Mouse (Mus musculus) CH12.LX (cell line): ENCODE measurements at regions not wholly inside any gene's neighbourhood (a gene's known extent, or its start where the extent isn't known, plus 50 kb on each side); places are given as distances from the start of the nearest gene placed in this dataset.

Experiments
- DNase-seq: peaks from one replicate; pipeline ENCODE4 v3.0.0-alpha.2; 2013; ENCODE audit errors: extremely low read depth
- H3K27ac ChIP-seq: 2 replicates; pipeline ENCODE4 v1.5.1; 2012; ENCODE audit warnings: low read depth, mild to moderate bottlenecking, control low read depth, moderate library complexity; ENCODE audit not compliant: insufficient read depth
- H3K27me3 ChIP-seq: replicated peaks from 2 replicates; pipeline ENCODE3; 2012; ENCODE audit warnings: inconsistent platforms
- H3K36me3 ChIP-seq, 2 experiments: replicated peaks in 1 of 2; 2 replicates each; pipeline versions ENCODE3 to v1.6.1; 2012; ENCODE audit warnings: inconsistent platforms in 1 of 2, low read length in 1 of 2, mild to moderate bottlenecking in 1 of 2, mixed read lengths in 1 of 2, moderate library complexity in 1 of 2; ENCODE audit not compliant: control insufficient read depth in 1 of 2, insufficient read depth in 1 of 2
- H3K4me1 ChIP-seq, 2 experiments: 2 replicates each; pipeline ENCODE4 v1.6.1; 2012; ENCODE audit warnings: inconsistent platforms in 1 of 2, moderate library complexity in 1 of 2; ENCODE audit not compliant: insufficient read depth in 2 of 2, control insufficient read depth in 1 of 2
- H3K4me2 ChIP-seq: 2 replicates; pipeline ENCODE4 v1.6.1; 2012; ENCODE audit warnings: low read depth, mild to moderate bottlenecking, control low read depth; ENCODE audit not compliant: poor library complexity, insufficient read depth, severe bottlenecking
- H3K4me3 ChIP-seq, 3 experiments: fragments of 150-350 bp in 1 of 3; sonication (generic) in 1 of 3; replicated peaks in 1 of 3; 2 replicates each; pipeline versions ENCODE3 to v1.5.1; 2011 to 2012; ENCODE audit warnings: low read depth in 2 of 3, low read length in 2 of 3, mild to moderate bottlenecking in 2 of 3, moderate library complexity in 2 of 3, control low read depth in 1 of 3, improper control_type of control experiment in 1 of 3, inconsistent platforms in 1 of 3, mixed read lengths in 1 of 3; ENCODE audit not compliant: poor library complexity in 1 of 3
- H3K79me2 ChIP-seq: replicated peaks from 2 replicates; pipeline ENCODE4 v1.6.1; 2012; ENCODE audit warnings: mild to moderate bottlenecking, moderate library complexity; ENCODE audit not compliant: control insufficient read depth, poor library complexity, insufficient read depth, severe bottlenecking; ENCODE audit errors: extremely low read depth
- H3K9ac ChIP-seq: 2 replicates; pipeline ENCODE4 v1.6.1; 2012; ENCODE audit warnings: low read depth, mild to moderate bottlenecking, control low read depth, moderate library complexity; ENCODE audit not compliant: insufficient read depth
- H3K9me3 ChIP-seq: replicated peaks from 2 replicates; pipeline ENCODE3; 2012; ENCODE audit warnings: low read length, inconsistent platforms, mixed read lengths
- CHD1 ChIP-seq: IDR thresholded peaks from 2 replicates; pipeline ENCODE4 v1.6.1; 2012; ENCODE audit warnings: low read depth, low read length, improper control_type of control experiment, inconsistent platforms
- EP300 ChIP-seq: IDR thresholded peaks from 2 replicates; pipeline ENCODE4 v1.6.1; 2011; ENCODE audit warnings: low read length, improper control_type of control experiment
- ETS1 ChIP-seq: conservative IDR thresholded peaks from 2 replicates; pipeline ENCODE4 v1.6.1; 2012; ENCODE audit warnings: low read depth, mild to moderate bottlenecking, inconsistent platforms, low read length, improper control_type of control experiment, moderate library complexity
- GABPA ChIP-seq: IDR thresholded peaks from 2 replicates; pipeline ENCODE4 v1.6.1; 2012; ENCODE audit warnings: low read depth, low read length, improper control_type of control experiment, inconsistent platforms; ENCODE audit not compliant: insufficient replicate concordance
- JUN ChIP-seq: IDR thresholded peaks from 2 replicates; pipeline ENCODE4 v1.6.1; 2011; ENCODE audit warnings: low read depth, mild to moderate bottlenecking, low read length, improper control_type of control experiment, moderate library complexity; ENCODE audit not compliant: insufficient read depth
- JUND ChIP-seq: conservative IDR thresholded peaks from 2 replicates; pipeline ENCODE4 v1.6.1; 2011; ENCODE audit warnings: low read depth, low read length, improper control_type of control experiment
- KAT2A ChIP-seq: IDR thresholded peaks from 2 replicates; pipeline ENCODE4 v1.6.1; 2012; ENCODE audit warnings: low read length, improper control_type of control experiment, inconsistent platforms; ENCODE audit not compliant: insufficient replicate concordance
- MAFK ChIP-seq: IDR thresholded peaks from 2 replicates; pipeline ENCODE4 v1.6.1; 2011; ENCODE audit warnings: low read length, improper control_type of control experiment; ENCODE audit not compliant: insufficient replicate concordance
- MAX ChIP-seq: IDR thresholded peaks from 2 replicates; pipeline ENCODE4 v1.6.1; 2011; ENCODE audit warnings: low read length, improper control_type of control experiment
- MXI1 ChIP-seq: IDR thresholded peaks from 2 replicates; pipeline ENCODE4 v1.6.1; 2011; ENCODE audit warnings: mild to moderate bottlenecking, low read depth, low read length, improper control_type of control experiment
- MYC ChIP-seq: IDR thresholded peaks from 2 replicates; pipeline ENCODE4 v1.6.1; 2011; ENCODE audit warnings: low read depth, mild to moderate bottlenecking, improper control_type of control experiment, low read length
- PAX5 ChIP-seq: IDR thresholded peaks from 2 replicates; pipeline ENCODE4 v1.6.1; 2012; ENCODE audit warnings: low read length, inconsistent platforms, mixed read lengths
- POLR2A ChIP-seq: IDR thresholded peaks from 2 replicates; pipeline ENCODE4 v1.6.1; 2011; ENCODE audit warnings: low read depth, mild to moderate bottlenecking, improper control_type of control experiment, low read length
- POLR2AphosphoS2 ChIP-seq: IDR thresholded peaks from 2 replicates; pipeline ENCODE4 v1.6.1; 2011; ENCODE audit warnings: low read depth, low read length, improper control_type of control experiment
- RAD21 ChIP-seq: IDR thresholded peaks from 2 replicates; pipeline ENCODE4 v1.6.1; 2011; ENCODE audit warnings: low read depth, mild to moderate bottlenecking, low read length, improper control_type of control experiment, moderate library complexity
- SIN3A ChIP-seq: IDR thresholded peaks from 2 replicates; pipeline ENCODE4 v1.6.1; 2012; ENCODE audit warnings: low read length, improper control_type of control experiment, inconsistent platforms
- SMC3 ChIP-seq: IDR thresholded peaks from 2 replicates; pipeline ENCODE4 v1.6.1; 2011; ENCODE audit warnings: low read depth, low read length, improper control_type of control experiment
- TBP ChIP-seq: conservative IDR thresholded peaks from 2 replicates; pipeline ENCODE4 v1.6.1; 2011; ENCODE audit warnings: low read depth, low read length, improper control_type of control experiment
- UBTF ChIP-seq: IDR thresholded peaks from 2 replicates; pipeline ENCODE4 v1.6.1; 2012; ENCODE audit warnings: low read depth, mild to moderate bottlenecking, inconsistent platforms, low read length, improper control_type of control experiment, moderate library complexity
- USF2 ChIP-seq: conservative IDR thresholded peaks from 2 replicates; pipeline ENCODE4 v1.6.1; 2011; ENCODE audit warnings: low read depth, low read length, improper control_type of control experiment
- ZC3H11A ChIP-seq: IDR thresholded peaks from 2 replicates; pipeline ENCODE4 v1.6.1; 2012; ENCODE audit warnings: low read depth, mild to moderate bottlenecking, inconsistent platforms, low read length, improper control_type of control experiment
- dilution Hi-C: fragments of 300-500 bp; cut with MboI; formaldehyde crosslinking; loops from 2 replicates; pipeline ENCODE4 v1.14.3; 2020; ENCODE audit warnings: low sequenced_read_pairs; ENCODE audit not compliant: extremely low pct_unique_long_range_greater_than_20kb, extremely low pct_ligation_motif_present
- in situ Hi-C: fragments of 300-500 bp; cut with MboI; formaldehyde crosslinking; loops from 3 replicates; pipeline ENCODE4 v1.14.3; 2019; ENCODE audit warnings: low sequenced_read_pairs, low pct_ligation_motif_present, low pct_unique_long_range_greater_than_20kb, mixed read lengths

- Histone ChIP-seq H3K36me3 (no peaks in the 10 kb centered on the region), H3K27me3 (no peaks in the 10 kb centered on the region), H3K79me2 (no peaks in the 10 kb centered on the region), H3K9ac (no peak overlapping the region), H3K4me2 (no peak overlapping the region)
- dilution Hi-C loops (no loop called here), in situ Hi-C loops (no loop called here)
- TF ChIP-seq TBP, result no peak
- no peak for TF ChIP-seq ETS1
- no peak for TF ChIP-seq MYC
- TF ChIP-seq USF2, result no peak
- TF ChIP-seq PAX5, result no peak
- no peak for TF ChIP-seq POLR2AphosphoS2
- no peak for TF ChIP-seq UBTF
- TF ChIP-seq JUN, result no peak
- TF ChIP-seq RAD21, result no peak
- no peak for TF ChIP-seq JUND
- no peak for TF ChIP-seq EP300
- TF ChIP-seq SMC3, result no peak
- no peak for TF ChIP-seq SIN3A
- no peak for TF ChIP-seq MAFK
- no peak for TF ChIP-seq GABPA
- no peak for TF ChIP-seq CHD1
- no peak for TF ChIP-seq KAT2A
- TF ChIP-seq MAX, result no peak
- TF ChIP-seq ZC3H11A, result no peak
- TF ChIP-seq POLR2A, result no peak
- TF ChIP-seq, all 38 proteins: peak for 0
- Histone ChIP-seq H3K4me1 (no peaks in the 10 kb centered on the region), H3K4me3 (no peak overlapping the region), H3K9me3 (no peaks in the 10 kb centered on the region), H3K27ac (no peak overlapping the region)
- DNase-seq, result no peak
These were observed 349.0 kb upstream of the Cited2 start for GRCm38 (mm10) chr10:17374047-17374446.

- H3K27me3 ChIP-seq, result no peaks in the 10 kb centered on the region
- H3K4me2 ChIP-seq, result no peak overlapping the region
- TF ChIP-seq POLR2AphosphoS2 (no peak), GABPA (no peak), EP300 (no peak), JUND (no peak), ZC3H11A (no peak), MXI1 (no peak)
- H3K4me1 ChIP-seq, result no peaks in the 10 kb centered on the region; a peak in 1 of 4 replicates
- no peak overlapping the region for H3K9ac ChIP-seq
- no peak for DNase-seq
- in situ Hi-C loops (no loop called here), dilution Hi-C loops (no loop called here)
- no peaks in the 10 kb centered on the region for H3K79me2 ChIP-seq
- no peaks in the 10 kb centered on the region for H3K36me3 ChIP-seq
- H3K9me3 ChIP-seq, result no peaks in the 10 kb centered on the region
- H3K4me3 ChIP-seq, result no peak overlapping the region
- no peak overlapping the region for H3K27ac ChIP-seq
These were observed 340.0 kb upstream of the Cited2 start for GRCm38 (mm10) chr10:17382990-17383389.
